Mouse (Mus musculus): Measurements from ENCODE around the gene Mapk3.

The Mapk3 gene

GRCm38 (mm10) chr7:126782693-126783092 is 23.3 kb downstream of the Mapk3 start:
- in situ Hi-C loops (cut with MboI) = no loop called here

- in situ Hi-C loops (cut with MboI) = no loop called here
Measured at GRCm38 (mm10) chr7:126784469-126784868, 25.1 kb downstream of the Mapk3 start.

GRCm38 (mm10) chr7:126785056-126785455 is 25.7 kb downstream of the Mapk3 start:
- in situ Hi-C loops (cut with MboI) = no loop called here

- in situ Hi-C loops (cut with MboI) = no loop called here
Measured at GRCm38 (mm10) chr7:126786142-126786541, 26.7 kb downstream of the Mapk3 start.

GRCm38 (mm10) chr7:126789141-126789540 is 29.7 kb downstream of the Mapk3 start:
- in situ Hi-C loops (cut with MboI) = no loop called here

GRCm38 (mm10) chr7:126791851-126792720 is 32.7 kb downstream of the Mapk3 start, which contains the start of gene Ppp4c:
Gene Ppp4c, minus strand, starts transcription at chr7:126792496.
- in situ Hi-C loops (cut with MboI) = no loop called here

GRCm38 (mm10) chr7:126792721-126793443 is 33.5 kb downstream of the Mapk3 start:
- in situ Hi-C loops (cut with MboI) = no loop called here

- in situ Hi-C loops (cut with MboI) = no loop called here
Measured at GRCm38 (mm10) chr7:126793456-126794270, 34.3 kb downstream of the Mapk3 start.

- in situ Hi-C loops (cut with MboI) = no loop called here
Measured at GRCm38 (mm10) chr7:126794271-126794605, 34.8 kb downstream of the Mapk3 start.

- in situ Hi-C loops (cut with MboI) = no loop called here
Measured at GRCm38 (mm10) chr7:126795387-126796317, 36.3 kb downstream of the Mapk3 start.

- in situ Hi-C loops (cut with MboI) = no loop called here
Measured at GRCm38 (mm10) chr7:126796350-126796932, 37.0 kb downstream of the Mapk3 start.

- in situ Hi-C loops (cut with MboI) = no loop called here
Measured at GRCm38 (mm10) chr7:126797411-126798126, 38.2 kb downstream of the Mapk3 start, which contains the start of gene Fam57b. Gene Fam57b, plus strand, starts transcription at chr7:126797668.

- in situ Hi-C loops (cut with MboI) = no loop called here
Measured at GRCm38 (mm10) chr7:126798127-126799049, 39.0 kb downstream of the Mapk3 start.

GRCm38 (mm10) chr7:126799050-126799467 is 39.7 kb downstream of the Mapk3 start:
- in situ Hi-C loops (cut with MboI) = no loop called here

GRCm38 (mm10) chr7:126799468-126800268 is 40.3 kb downstream of the Mapk3 start:
- in situ Hi-C loops (cut with MboI) = no loop called here

GRCm38 (mm10) chr7:126800269-126801056 is 41.1 kb downstream of the Mapk3 start:
- in situ Hi-C loops (cut with MboI) = no loop called here

GRCm38 (mm10) chr7:126801057-126801422 is 41.6 kb downstream of the Mapk3 start:
- in situ Hi-C loops (cut with MboI) = no loop called here
